Mouse (Mus musculus): ENCODE results near the gene Tmem178b.
A peak's percentile ranks its signal among the peaks of the same experiment; 100 is the strongest.

Gene Tmem178b

GRCm38 (mm10) chr6:40161381-40161780 is 288.3 kb downstream of the Tmem178b start:
- no peak for DNase-seq (ENCODE audit: low read depth, low spot score)

DNA sequence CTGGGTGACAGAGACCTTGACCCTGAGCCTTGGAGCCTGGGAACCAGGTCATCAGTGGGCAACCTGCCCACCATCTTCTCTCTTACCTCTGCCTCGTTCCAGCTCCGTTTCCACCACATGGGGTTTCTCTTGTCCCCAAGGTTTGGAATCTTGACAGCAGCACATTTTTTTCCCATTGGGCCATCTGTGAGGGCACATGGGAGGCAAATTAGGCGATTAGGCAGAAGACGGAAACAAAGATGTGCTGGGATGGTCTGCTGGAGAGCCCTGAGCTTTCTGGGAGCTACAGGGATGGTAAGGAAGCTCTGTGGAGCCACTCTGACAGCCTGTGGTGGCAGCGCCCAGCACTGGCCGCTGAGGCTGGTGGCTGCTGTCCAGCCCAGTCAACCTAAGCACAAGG is 300.5 kb downstream of the Tmem178b start:
- DNase-seq (ENCODE audit: low read depth, low spot score): no peak

DNA sequence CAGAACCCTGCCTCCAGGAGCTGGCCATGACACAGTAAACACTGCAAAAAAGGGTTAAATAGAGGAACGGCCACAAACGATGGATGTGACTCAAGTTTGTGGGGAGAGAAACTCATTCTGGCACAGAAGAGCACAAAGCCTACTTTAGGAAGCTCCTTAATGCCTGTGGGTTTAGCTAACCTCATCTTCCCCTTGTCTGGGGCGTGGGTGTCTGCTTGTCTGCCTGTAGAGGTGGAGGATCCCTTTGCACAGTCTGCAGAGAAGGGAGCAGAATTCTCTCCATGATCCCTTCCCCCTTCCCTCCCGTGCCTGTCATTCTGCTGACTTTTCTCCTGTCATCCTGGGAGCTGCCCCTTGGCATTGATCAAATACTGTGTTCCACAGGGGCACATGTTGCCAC is 304.8 kb downstream of the Tmem178b start:
- no peak for DNase-seq (ENCODE audit: low read depth, low spot score)

GRCm38 (mm10) chr6:40180551-40180950 is 307.5 kb downstream of the Tmem178b start:
- DNase-seq (ENCODE audit: low read depth, low spot score): no peak

DNA sequence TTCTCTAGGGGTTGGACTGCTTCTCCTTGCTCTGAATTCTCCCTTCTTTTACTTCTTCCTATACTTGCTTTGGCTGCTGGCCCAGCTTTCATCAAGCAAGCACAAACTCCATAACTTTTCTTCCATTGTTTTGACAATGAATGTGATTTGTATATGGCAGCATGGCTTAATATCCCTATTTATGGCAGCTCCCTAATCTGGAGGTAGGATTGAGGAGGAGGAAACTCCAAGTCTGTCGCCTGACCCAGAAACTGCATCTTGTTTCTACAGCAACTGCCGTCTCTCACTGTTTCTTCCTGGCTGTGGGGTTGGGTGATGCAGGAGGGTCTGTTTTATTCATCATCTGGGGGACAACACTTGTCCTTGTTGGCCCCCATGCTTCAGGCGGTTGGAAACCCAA is 327.6 kb downstream of the Tmem178b start:
- no peak for DNase-seq (ENCODE audit: low read depth, low spot score)

DNA sequence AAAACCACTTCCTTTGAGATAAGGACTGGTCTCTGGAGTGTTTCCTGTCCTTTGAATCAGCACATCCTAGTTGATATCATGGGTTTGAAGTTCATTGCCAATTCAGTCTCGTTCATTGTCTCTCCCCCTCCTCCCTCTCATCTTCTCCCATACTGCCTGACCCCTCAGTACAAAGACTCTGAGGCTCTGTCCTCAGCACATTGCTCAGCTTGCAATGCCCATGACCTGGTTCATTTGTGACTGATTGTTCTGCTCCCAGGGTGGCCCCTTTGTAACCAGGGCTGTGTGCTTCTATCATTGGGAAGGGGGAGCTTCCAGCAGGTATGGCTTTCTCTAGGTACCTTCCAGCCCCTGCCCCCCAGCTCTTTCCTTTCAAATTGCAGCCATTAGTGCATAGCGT is 329.5 kb downstream of the Tmem178b start:
- no peak for DNase-seq (ENCODE audit: low read depth, low spot score)

DNA sequence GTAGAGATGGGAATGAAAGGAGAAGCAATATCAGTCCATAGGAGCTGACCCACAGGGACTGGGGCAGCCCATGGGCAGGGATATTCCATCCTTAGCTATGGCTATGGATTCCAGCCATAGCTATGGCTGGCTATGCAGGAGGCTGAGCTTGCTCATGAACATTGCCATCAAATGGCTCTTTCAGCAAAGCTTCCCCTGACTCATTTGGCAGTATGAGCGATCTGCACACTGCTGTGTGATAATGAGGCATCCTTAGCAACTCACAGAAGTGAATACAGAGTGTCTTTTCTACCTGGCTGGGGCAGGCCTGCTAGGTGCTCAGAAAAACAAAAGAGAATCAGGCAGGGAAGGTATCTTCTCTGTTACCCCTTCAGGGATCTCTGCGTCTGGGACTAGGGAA is 332.3 kb downstream of the Tmem178b start:
- DNase-seq (ENCODE audit: low read depth, low spot score): no peak

- DNase-seq (ENCODE audit: low read depth, low spot score): no peak
Observed at GRCm38 (mm10) chr6:40208014-40208413, 334.9 kb downstream of the Tmem178b start.

DNA sequence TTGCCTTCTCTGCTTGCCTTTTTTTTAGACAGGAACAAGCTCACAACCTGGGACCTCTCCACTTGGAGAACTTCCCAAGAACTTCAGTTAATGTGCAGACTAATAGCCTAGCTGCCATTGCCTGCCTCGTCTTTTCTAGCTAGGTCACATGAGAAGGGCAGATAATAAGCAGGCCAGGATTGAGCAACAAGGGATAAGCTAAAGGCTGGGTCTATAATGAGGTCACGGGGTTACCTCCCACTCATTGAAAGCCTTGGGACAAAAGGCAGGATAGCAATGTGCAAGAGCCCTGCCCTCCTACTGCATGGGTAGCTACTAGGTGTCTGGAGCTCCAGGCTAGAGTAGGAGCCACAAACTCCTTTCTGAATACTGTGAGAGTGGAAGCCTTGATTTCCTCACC is 336.1 kb downstream of the Tmem178b start:
- no peak for DNase-seq (ENCODE audit: low read depth, low spot score)

GRCm38 (mm10) chr6:40217154-40217553 is 344.1 kb downstream of the Tmem178b start:
- no peak for DNase-seq (ENCODE audit: low read depth, low spot score)

GRCm38 (mm10) chr6:40217651-40218050 is 344.6 kb downstream of the Tmem178b start:
- no peak for DNase-seq (ENCODE audit: low read depth, low spot score)

GRCm38 (mm10) chr6:40220634-40221120 is 347.6 kb downstream of the Tmem178b start:
- no peak for DNase-seq (ENCODE audit: low read depth, low spot score)

DNA sequence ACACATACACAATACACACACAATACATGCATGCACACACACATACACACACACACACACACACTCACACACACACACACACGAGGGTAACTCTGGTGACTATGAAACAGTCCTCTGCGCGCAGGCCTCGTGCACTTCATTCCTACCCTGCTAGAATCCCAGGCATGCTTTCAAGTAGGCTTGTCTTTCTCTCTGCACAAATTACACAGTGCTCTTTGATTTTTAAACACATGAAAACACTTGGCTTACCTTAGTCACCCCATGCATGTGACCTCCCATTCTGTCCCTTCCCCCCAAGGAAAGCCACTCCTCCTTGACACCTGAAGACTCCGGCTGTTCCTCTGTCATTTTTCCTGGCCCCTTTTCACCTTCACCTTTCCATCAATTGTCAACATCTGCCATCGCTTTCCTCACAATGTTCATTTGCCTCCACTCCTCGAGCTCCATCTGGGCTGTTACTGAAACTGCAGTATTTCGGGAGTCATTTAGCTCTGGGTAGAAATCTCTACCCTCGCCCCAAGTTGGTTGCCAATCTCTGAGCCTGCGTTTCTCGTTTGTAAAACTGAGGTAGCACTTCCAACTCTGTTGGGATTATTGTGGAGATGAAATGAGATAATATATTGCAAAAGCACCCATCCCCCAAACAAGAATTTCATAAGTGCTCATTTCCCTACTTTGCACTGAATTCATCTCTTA is 352.7 kb downstream of the Tmem178b start:
- DNase-seq (ENCODE audit: low read depth, low spot score): no peak

DNA sequence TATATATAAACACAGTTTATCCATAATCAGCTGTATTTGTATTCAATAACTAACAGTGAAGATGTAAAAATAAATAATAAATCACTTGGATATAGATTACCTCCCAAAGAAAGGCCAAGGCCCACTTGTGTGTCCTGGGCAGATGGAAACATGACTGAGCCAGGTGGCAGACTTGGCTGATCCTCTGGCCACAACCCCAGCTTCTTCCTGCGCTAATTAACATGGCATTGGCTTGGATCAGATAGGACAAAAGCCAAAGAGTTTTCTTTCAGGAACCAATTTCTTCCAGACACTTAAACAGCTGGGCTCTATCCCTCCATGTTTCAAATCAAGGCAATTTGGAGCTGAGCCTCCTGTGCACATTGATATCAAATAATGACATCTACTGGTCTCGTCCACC is 355.9 kb downstream of the Tmem178b start:
- DNase-seq (ENCODE audit: low read depth, low spot score): no peak

DNA sequence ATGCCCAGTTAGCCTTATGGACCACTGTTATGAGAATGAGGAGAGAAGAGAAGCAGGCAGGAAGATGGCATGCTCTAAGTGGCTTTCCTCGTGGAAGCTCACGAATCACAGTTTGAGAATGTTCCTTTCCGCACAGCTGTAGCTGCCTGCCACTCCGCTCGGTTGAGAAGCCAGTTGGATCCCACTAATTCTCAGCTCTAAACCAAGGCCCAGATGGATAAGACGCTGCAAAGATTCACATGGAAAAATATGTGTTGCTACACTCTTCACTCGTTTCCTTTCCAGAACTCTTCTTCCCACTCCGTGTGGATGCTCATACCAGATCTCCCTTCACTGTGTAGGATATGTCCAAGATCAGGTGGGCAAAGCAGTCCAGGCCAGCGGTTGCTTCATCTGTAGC is 356.9 kb downstream of the Tmem178b start:
- no peak for DNase-seq (ENCODE audit: low read depth, low spot score)

DNA sequence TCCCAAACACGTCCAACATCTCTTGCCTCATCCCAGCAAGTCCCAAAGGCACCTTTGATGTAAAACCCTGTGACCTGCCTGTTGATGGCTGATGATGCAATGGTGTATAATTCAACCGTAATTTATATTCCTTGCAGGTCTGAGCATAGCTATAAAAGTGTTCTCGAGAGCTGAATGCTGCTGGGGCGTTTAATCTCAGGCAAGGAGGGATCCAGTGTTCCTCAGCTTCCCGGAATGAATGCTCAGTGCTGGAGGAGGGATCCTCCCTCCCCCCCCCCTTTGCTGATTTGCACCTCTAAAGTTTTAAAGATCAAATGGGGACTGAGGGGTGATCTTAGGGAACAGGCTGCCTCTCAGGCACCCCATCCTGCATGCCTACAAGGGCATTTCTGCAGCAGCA is 361.0 kb downstream of the Tmem178b start:
- DNase-seq (ENCODE audit: low read depth, low spot score): no peak

DNA sequence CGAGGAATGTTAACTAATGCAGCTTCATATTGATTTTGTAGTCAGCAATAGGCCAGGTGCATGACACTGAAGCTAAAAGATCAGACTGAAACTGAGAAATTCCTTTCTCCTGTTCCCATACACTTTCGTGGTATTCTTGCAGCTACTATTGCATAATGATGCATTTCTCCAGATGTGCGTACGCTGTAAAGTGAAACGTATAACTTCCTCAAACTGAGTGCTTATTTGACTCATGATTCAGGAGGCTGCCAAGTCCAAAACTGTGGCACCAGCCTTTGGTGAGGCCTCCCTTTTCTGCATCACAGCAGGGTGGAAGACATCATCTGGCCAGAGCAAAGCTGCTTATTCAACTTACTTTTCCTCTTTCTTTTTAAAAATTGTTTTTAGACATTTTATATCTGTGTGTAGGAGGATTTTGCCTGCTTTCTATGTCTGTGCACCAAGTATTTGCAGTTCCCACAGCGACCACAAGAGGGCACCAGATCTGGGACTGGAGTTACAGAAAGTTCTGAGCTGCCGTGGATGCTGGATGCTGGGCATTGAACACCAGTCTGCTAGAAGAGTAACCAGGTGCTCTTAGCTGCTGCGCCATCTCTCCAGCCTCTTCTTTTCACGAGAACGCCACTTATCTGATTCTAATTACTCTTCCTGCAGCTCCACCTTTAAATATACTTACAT is 362.9 kb downstream of the Tmem178b start:
- DNase-seq (ENCODE audit: low read depth, low spot score): peak; percentile 25

DNA sequence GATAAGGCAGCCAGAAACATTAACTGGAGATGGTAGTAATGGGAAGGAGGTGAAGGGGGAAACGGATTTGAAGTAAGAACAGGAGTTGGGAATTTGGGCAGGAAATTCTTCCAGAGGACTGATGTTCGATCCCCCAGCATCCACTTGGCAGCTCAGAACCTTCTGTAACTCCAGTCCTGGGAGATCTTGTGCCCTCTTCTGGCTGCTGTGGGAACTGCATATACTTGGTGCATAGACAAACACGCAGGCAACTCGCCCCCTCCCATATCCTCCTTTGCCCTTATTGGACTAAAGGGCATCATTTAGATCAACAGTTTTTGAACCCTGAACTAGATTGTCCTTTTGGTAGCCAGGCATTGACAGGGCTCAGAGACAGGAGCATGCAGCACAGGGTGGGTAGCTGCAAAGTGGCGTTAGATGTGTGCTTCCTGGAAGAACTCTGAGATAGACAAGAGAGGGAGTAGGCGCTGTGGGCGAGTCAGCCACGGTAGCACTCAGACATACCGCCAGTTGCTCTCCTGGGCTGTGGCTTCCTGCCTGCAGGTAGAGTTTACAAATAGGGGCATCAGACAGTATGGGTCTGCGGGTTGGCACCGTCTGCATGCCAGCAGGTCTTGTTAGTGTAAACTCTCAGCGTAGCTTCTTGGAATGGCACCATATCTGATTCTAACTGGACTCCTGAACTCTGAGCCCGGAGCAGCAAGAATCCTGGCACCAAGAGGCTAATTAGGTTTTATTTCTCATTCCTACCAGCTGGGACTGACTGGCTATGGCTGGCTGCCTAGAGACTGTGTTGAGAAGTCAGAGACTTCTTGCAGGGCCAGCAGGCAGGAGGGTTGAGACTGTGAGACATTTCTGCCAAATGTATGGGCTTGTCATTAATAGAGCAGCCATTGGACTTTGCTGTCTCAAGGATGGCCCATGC is 364.0 kb downstream of the Tmem178b start:
- DNase-seq (ENCODE audit: low read depth, low spot score): peak; percentile 8

- no peak for DNase-seq (ENCODE audit: low read depth, low spot score)
Observed at GRCm38 (mm10) chr6:40238857-40239256, 365.8 kb downstream of the Tmem178b start.

DNA sequence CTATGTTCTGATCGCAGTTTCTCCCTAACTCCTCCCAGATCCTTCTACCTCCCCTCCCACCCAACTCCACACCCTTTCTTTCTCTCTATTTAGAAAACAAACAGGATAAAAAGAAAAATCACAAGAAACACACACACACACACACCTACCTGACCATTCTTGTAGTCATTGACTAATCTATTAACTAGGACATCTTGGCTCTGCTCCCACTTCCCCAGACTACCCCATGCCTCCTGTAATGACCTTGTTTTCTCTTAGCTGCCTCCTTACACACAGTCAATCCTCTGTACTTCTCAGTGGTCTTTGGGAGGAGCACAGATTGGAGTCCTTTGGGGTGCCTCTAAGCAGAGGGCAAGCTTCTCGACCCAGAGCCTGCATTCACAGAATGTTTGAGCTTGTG is 367.6 kb downstream of the Tmem178b start:
- DNase-seq (ENCODE audit: low read depth, low spot score): no peak

DNA sequence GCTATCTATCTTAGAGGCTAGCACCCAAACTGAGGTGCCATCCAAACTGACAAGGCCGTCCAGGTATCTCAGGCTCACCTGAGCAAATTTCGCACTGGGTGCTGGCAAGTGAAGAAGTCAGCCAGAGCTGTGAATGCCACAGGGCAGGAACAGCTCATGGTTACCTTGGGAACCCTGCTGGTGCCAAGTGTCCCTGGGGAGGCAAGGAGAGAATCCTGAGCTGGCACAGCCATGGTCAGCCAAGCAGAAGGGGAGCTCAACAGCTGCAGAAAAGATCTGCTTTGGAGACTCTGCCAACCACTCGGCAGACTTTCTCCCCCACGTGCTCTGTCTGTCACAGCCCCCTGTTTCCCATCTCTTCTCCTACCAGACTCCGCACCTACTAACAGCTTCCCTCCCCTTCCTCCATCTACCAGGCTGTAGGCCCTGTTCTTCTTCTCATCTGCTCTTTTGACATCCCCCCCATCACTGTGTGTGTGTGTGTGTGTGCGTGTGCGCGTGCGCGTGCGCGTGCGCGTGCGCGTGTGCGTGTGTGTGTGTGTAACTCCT is 374.4 kb downstream of the Tmem178b start:
- DNase-seq (ENCODE audit: low read depth, low spot score): no peak

GRCm38 (mm10) chr6:40249939-40250338 is 376.9 kb downstream of the Tmem178b start:
- DNase-seq (ENCODE audit: low read depth, low spot score): no peak

Measured in c-Kit-negative CD71-positive TER-119-positive erythroid progenitor cells, embryonic 14.5 days (primary cell).